Mouse (Mus musculus) lung, embryonic 14.5 days (tissue): Measurements from ENCODE around the gene A630001G21Rik. TPM values are rescaled to one million over a fixed set of nuclear protein-coding genes. Genes with fewer than 3 reads are reported as not detected.

Source experiments
- ATAC-seq: fragments of 200-750 bp; cut with Nextera tagmentation; 2 replicates; pipeline ENCODE4 v1.8.0; 2017; ENCODE audit warnings: mild to moderate bottlenecking, moderate TSS enrichment, moderate library complexity; ENCODE audit not compliant: insufficient read depth
- DNase-seq: peaks from one replicate; pipeline ENCODE4 v3.0.0-alpha.2; 2015
- H3K27ac ChIP-seq: fragments of 300-500 bp; sonication (generic); 2 replicates; pipeline ENCODE4 v1.5.1; 2014; ENCODE audit warnings: low read depth, mild to moderate bottlenecking, moderate library complexity
- H3K27me3 ChIP-seq: fragments of 300-500 bp; sonication (generic); 2 replicates; pipeline ENCODE4 v1.6.1; 2014; ENCODE audit warnings: low read length, control low read depth; ENCODE audit not compliant: insufficient read depth
- H3K36me3 ChIP-seq: fragments of 300-500 bp; sonication (generic); 2 replicates; pipeline ENCODE4 v1.6.1; 2014; ENCODE audit warnings: control low read depth; ENCODE audit not compliant: insufficient read depth
- H3K4me1 ChIP-seq: fragments of 300-500 bp; sonication (generic); 2 replicates; pipeline ENCODE4 v1.6.1; 2014; ENCODE audit warnings: antibody characterized with exemption, control low read depth; ENCODE audit not compliant: insufficient read depth
- H3K4me2 ChIP-seq: fragments of 300-500 bp; sonication (generic); 2 replicates; pipeline ENCODE4 v1.6.1; 2014; ENCODE audit warnings: mild to moderate bottlenecking
- H3K4me3 ChIP-seq: fragments of 300-500 bp; sonication (generic); 2 replicates; pipeline ENCODE4 v1.5.1; 2014; ENCODE audit warnings: low read depth, low read length
- H3K9ac ChIP-seq: fragments of 300-500 bp; sonication (generic); 2 replicates; pipeline ENCODE4 v1.6.1; 2014
- H3K9me3 ChIP-seq: fragments of 300-500 bp; sonication (generic); 2 replicates; pipeline ENCODE4 v1.6.1; 2016; ENCODE audit warnings: low read depth, low read length, control low read depth
- CTCF ChIP-seq: IDR thresholded peaks from 2 replicates; pipeline ENCODE4 v1.5.1; 2016; ENCODE audit warnings: antibody characterized with exemption, low read depth
- WGBS: fragments of 180-500 bp; shearing (Covaris S2); extraction: QIAGEN DNeasy Blood & Tissue Kit; methylation state at CpG from one replicate; pipeline ENCODE4 v1.1.7; 2014; 5-methylcytosine and 5-hydroxymethylcytosine counted together
- polyA plus RNA-seq: library from polyadenylated mRNA; unstranded; fragments of >200 nt; fragmentation: Nextera tagmentation; extraction: Ambion mirVana; gene quantifications from 2 replicates; pipeline ENCODE4 v1.2.1, GENCODE M21; 2014

A630001G21Rik gene
- polyA plus RNA-seq, 1 experiment from 2014 or later = 1.4 TPM

- Histone ChIP-seq H3K36me3 (no peaks in the 10 kb centered on the region), H3K4me1 (peaks cover 8% of the 10 kb centered on the region), H3K27ac (peak overlapping the region; percentile 62; the same call in 1 of the 2 replicates), H3K4me2 (no peak overlapping the region), H3K27me3 (no peaks in the 10 kb centered on the region), H3K4me3 (no peak overlapping the region), H3K9ac (no peak overlapping the region), H3K9me3 (no peaks in the 10 kb centered on the region)
- WGBS = 46% methylated on average over 2 of the region's 2 CpGs
- ATAC-seq (peak; percentile 41; the same call in 1 of the 2 replicates), DNase-seq (peak; percentile 47)
- TF ChIP-seq CTCF = no peak
Observed at GRCm38 (mm10) chr1:85810343-85810742, 31.9 kb upstream of the A630001G21Rik start.

DNA sequence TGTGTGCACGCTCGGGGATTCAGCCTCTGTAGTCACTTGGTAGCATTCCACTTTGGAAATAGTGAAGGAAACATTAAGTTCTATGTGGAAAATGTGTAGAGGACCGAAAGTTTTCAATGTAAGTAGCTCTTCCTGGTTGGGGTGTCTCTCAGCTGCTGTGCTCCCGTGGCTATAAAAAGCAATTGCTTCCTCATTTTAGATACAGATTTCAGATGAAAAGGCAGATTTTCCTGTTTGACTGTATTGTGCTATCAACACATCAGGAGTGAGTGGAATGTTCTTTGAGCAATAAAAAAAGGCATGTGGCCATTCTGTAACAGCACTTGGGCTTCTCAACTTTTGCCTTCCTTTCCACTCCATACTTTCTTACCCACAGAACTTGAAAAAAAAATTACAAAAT, 30.8 kb upstream of the A630001G21Rik start:
- TF ChIP-seq CTCF = no peak
- Histone ChIP-seq H3K9ac (no peak overlapping the region), H3K27ac (peak overlapping the region; percentile 56; the same call in 1 of the 2 replicates), H3K36me3 (no peaks in the 10 kb centered on the region), H3K9me3 (no peaks in the 10 kb centered on the region), H3K27me3 (no peaks in the 10 kb centered on the region), H3K4me1 (peaks cover 8% of the 10 kb centered on the region), H3K4me2 (no peak overlapping the region), H3K4me3 (no peak overlapping the region)
- 63% methylated on average over 4 of the region's 4 CpGs for WGBS
- DNase-seq = peak; percentile 13
- ATAC-seq = no peak

DNA sequence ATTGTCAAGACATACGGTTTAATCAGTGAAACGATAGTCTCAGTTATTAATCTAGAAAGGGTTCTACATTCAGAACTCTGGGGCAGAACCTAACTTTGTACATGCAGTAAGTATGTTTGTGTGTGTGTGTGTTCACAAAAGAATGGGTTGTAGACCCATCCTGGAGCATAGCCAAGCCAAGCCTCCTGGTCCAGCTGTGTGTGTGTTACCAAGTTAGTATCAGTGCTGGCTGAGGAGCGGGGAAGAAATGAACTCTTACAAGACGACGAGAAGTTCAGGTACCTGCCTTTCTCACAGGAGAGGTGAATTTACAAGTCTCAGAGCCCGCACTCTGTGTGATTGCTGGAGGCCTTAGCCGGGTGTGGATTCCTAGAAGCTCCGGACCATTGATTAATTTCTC, 26.1 kb upstream of the A630001G21Rik start:
- ATAC-seq (no peak), DNase-seq (no peak)
- Histone ChIP-seq H3K9me3 (no peaks in the 10 kb centered on the region), H3K27me3 (no peaks in the 10 kb centered on the region), H3K36me3 (no peaks in the 10 kb centered on the region), H3K27ac (no peak overlapping the region), H3K9ac (no peak overlapping the region), H3K4me3 (no peak overlapping the region), H3K4me2 (no peak overlapping the region), H3K4me1 (peaks cover 4% of the 10 kb centered on the region; the same call in 1 of the 2 replicates)
- TF ChIP-seq CTCF = no peak
- WGBS = 85% methylated on average over 8 of the region's 8 CpGs

GRCm38 (mm10) chr1:85802517-85802916, 24.1 kb upstream of the A630001G21Rik start:
- ATAC-seq (no peak), DNase-seq (no peak)
- Histone ChIP-seq H3K4me2 (no peak overlapping the region), H3K27ac (no peak overlapping the region), H3K9ac (no peak overlapping the region), H3K27me3 (no peaks in the 10 kb centered on the region), H3K4me3 (no peak overlapping the region), H3K9me3 (no peaks in the 10 kb centered on the region), H3K36me3 (no peaks in the 10 kb centered on the region), H3K4me1 (no peaks in the 10 kb centered on the region)
- 95% methylated on average over 1 of the region's 1 CpGs for WGBS
- no peak for TF ChIP-seq CTCF

GRCm38 (mm10) chr1:85799776-85800175, 21.3 kb upstream of the A630001G21Rik start:
- no peaks in the 10 kb centered on the region for H3K27me3 ChIP-seq
- WGBS = 50% methylated on average over 1 of the region's 1 CpGs
- H3K4me2 ChIP-seq = no peak overlapping the region
- H3K27ac ChIP-seq = no peak overlapping the region
- no peak overlapping the region for H3K9ac ChIP-seq
- H3K4me3 ChIP-seq = no peak overlapping the region
- no peak for DNase-seq
- 0 out of 2 replicates have a peak, but pooled peaks cover 3% of the 10 kb centered on the region for H3K36me3 ChIP-seq
- no peak for ATAC-seq
- H3K9me3 ChIP-seq = no peaks in the 10 kb centered on the region
- 0 out of 2 replicates have a peak, but pooled peaks cover 4% of the 10 kb centered on the region for H3K4me1 ChIP-seq
- no peak for TF ChIP-seq CTCF

DNA sequence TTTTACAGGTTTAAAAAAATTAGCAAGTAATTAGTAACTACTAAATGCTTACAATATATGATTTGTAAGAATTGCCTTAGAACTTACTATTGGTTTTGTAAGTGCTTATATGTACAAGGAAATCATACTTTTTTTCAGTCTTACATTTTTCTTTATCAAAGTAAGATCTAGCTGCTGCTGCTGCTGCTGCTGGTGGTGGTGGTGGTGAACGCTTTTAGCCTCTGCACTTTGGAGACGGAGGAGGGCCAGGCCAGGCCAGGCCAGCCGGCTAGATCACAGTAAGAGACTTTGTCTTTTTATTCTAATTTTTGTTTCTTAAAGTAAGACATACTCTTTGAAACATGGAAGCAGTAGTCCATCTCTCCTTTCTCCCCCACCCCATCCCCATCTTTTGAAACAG, 16.8 kb upstream of the A630001G21Rik start:
- Histone ChIP-seq H3K36me3 (0 out of 2 replicates have a peak, but pooled peaks cover 3% of the 10 kb centered on the region), H3K4me1 (0 out of 2 replicates have a peak, but pooled peaks cover 4% of the 10 kb centered on the region), H3K9me3 (no peaks in the 10 kb centered on the region), H3K4me3 (peak overlapping the region; percentile 15), H3K4me2 (peak overlapping the region; percentile 43), H3K9ac (no peak overlapping the region), H3K27me3 (no peaks in the 10 kb centered on the region), H3K27ac (no peak overlapping the region)
- no peak for DNase-seq
- WGBS = 55% methylated on average over 3 of the region's 3 CpGs
- no peak for TF ChIP-seq CTCF
- no peak for ATAC-seq

DNA sequence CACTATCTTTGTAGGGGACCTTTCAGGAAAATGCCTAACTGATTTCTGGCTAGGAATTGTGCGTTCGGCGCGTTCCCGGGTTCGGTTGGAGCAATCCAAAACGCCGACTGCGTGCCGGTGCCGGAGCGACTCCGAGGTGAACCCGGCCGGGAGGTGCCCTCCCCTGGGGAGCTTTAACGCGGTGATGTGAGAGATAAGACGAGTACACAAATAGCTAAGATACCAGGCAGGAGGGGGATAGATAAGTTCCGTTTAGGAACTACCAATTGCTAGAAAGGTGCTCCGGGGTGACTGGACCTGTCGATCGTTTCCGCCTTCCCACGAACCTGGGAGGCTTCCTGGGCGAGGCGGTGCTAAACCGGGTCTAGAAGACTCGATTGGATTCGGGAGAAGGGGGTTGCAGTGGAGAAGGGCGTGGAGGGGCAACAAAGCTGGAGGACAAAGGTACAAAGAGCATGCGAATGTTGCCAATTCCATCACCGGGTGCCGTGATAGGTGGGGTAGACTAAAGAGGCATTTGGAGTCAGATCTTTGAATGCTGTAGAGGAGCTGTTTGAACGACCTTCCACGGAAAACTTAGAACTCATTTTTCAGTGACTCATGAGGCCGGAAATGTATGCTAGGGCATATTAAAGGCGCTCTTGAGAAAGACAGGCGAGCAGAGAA, 15.8 kb upstream of the A630001G21Rik start:
- Histone ChIP-seq H3K27ac (peak overlapping the region; percentile 95), H3K36me3 (0 out of 2 replicates have a peak, but pooled peaks cover 3% of the 10 kb centered on the region), H3K9ac (peak overlapping the region; percentile 95), H3K9me3 (no peaks in the 10 kb centered on the region), H3K4me3 (peak overlapping the region; percentile 96), H3K27me3 (no peaks in the 10 kb centered on the region), H3K4me2 (peak overlapping the region; percentile 80), H3K4me1 (0 out of 2 replicates have a peak, but pooled peaks cover 4% of the 10 kb centered on the region)
- ATAC-seq = peak; percentile 25; the same call in 1 of the 2 replicates
- peak; percentile 62 for DNase-seq
- TF ChIP-seq CTCF = no peak
- under 1% methylated on average over 38 of the region's 38 CpGs for WGBS
